Mouse (Mus musculus): ENCODE measurements at regions not wholly inside any gene's neighbourhood (a gene's known extent, or its start where the extent isn't known, plus 50 kb on each side); places are given as distances from the start of the nearest gene placed in this dataset.

DNA sequence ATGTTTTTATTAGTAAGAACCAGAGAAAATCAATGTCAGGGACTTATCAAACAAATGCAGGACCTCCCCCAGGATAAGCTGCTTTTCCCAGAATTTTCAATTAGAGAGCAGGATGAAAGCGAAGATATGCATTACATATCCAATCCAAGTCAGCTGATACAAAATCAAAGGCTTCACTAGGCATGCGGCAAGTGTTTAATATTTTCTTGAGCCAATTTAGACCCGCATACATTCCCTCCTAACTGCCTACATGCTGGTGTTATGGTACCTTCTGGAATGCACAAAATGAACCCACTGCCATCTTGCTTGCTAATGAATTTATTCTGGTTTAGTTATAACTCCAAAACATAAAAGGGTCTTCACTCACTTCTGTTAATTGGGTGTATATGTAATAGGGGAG, 112.9 kb upstream of the Prl start:
- Histone ChIP-seq H3K9me3 (replicated peaks; ENCODE audit: low read length) (no peaks in the 10 kb centered on the region), H3K79me2 (replicated peaks; ENCODE audit: control insufficient read depth, extremely low read depth, insufficient read depth, poor library complexity, severe bottlenecking) (no peaks in the 10 kb centered on the region), H3K27me3 (replicated peaks) (no peaks in the 10 kb centered on the region), H3K4me3 (replicated peaks in 1 of 3; ENCODE audit: low read depth in 2 of 3, low read length in 2 of 3, poor library complexity in 1 of 3) (no peak overlapping the region), H3K27ac (ENCODE audit: insufficient read depth, low read depth) (no peak overlapping the region), H3K9ac (ENCODE audit: insufficient read depth, low read depth) (no peak overlapping the region), H3K36me3 (replicated peaks in 1 of 2; ENCODE audit: control insufficient read depth in 1 of 2, insufficient read depth in 1 of 2, low read length in 1 of 2) (no peaks in the 10 kb centered on the region), H3K4me1 (ENCODE audit: control insufficient read depth in 1 of 2, insufficient read depth in 2 of 2) (no peaks in the 10 kb centered on the region), H3K4me2 (ENCODE audit: insufficient read depth, low read depth, poor library complexity, severe bottlenecking) (no peak overlapping the region)
- in situ Hi-C loops (cut with MboI; ENCODE audit: low pct_ligation_motif_present, low pct_unique_long_range_greater_than_20kb, low sequenced_read_pairs) (no loop called here), dilution Hi-C loops (cut with MboI; ENCODE audit: extremely low pct_ligation_motif_present, extremely low pct_unique_long_range_greater_than_20kb, low sequenced_read_pairs) (no loop called here)
- TF ChIP-seq ETS1 (conservative IDR thresholded peaks at IDR 0.05; ENCODE audit: low read depth, low read length), result no peak
- no peak for TF ChIP-seq KAT2A (IDR thresholded peaks at IDR 0.05; ENCODE audit: insufficient replicate concordance, low read length)
- TF ChIP-seq NRF1 (IDR thresholded peaks at IDR 0.05; ENCODE audit: low read depth, low read length), result no peak
- TF ChIP-seq JUN (IDR thresholded peaks at IDR 0.05; ENCODE audit: insufficient read depth, low read depth, low read length), result no peak
- no peak for TF ChIP-seq ZKSCAN1 (IDR thresholded peaks at IDR 0.05; ENCODE audit: borderline replicate concordance, low read depth, low read length)
- no peak for TF ChIP-seq ZNF384 (IDR thresholded peaks at IDR 0.05; ENCODE audit: low read depth, low read length)
- no peak for TF ChIP-seq TCF12 (IDR thresholded peaks at IDR 0.05; ENCODE audit: low read depth, low read length)
- TF ChIP-seq SMC3 (IDR thresholded peaks at IDR 0.05; ENCODE audit: low read depth, low read length), result no peak
- TF ChIP-seq MAX (IDR thresholded peaks at IDR 0.05; ENCODE audit: low read length), result no peak
- TF ChIP-seq ELF1 (IDR thresholded peaks at IDR 0.05; ENCODE audit: low read depth, low read length), result no peak
- no peak for TF ChIP-seq ZC3H11A (IDR thresholded peaks at IDR 0.05; ENCODE audit: low read depth, low read length)
- TF ChIP-seq TBP (conservative IDR thresholded peaks at IDR 0.05; ENCODE audit: low read depth, low read length), result no peak
- no peak for DNase-seq (ENCODE audit: extremely low read depth)

DNA sequence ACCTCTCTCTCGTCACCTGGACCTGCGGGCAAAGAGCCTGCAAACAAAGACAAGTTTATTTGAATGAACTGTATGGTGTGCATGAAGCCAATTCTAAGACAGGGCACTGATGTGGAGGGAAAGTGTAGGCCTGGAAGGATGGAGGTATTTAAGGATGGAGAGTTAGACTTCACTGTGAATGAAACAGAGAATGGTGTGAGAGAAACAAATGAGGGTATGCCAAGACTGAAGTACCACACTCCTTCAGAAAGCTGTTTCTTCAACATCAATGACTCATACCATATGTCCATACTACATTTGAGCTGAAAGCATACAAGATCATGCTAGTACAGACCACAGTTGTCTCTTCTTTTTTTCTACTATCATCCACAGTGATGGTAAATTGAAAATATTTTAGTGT, 105.9 kb upstream of the Prl start:
- TF ChIP-seq EP300 (IDR thresholded peaks at IDR 0.05; ENCODE audit: low read length) (no peak), KAT2A (IDR thresholded peaks at IDR 0.05; ENCODE audit: insufficient replicate concordance, low read length) (no peak), POLR2AphosphoS2 (IDR thresholded peaks at IDR 0.05; ENCODE audit: low read depth, low read length) (no peak), RCOR1 (conservative IDR thresholded peaks at IDR 0.05; ENCODE audit: low read depth, low read length) (no peak), SIN3A (IDR thresholded peaks at IDR 0.05; ENCODE audit: low read length) (no peak), ETS1 (conservative IDR thresholded peaks at IDR 0.05; ENCODE audit: low read depth, low read length) (no peak), CHD1 (IDR thresholded peaks at IDR 0.05; ENCODE audit: low read depth, low read length) (no peak), E2F4 (IDR thresholded peaks at IDR 0.05; ENCODE audit: insufficient replicate concordance, low read depth, low read length) (no peak), USF1 (IDR thresholded peaks at IDR 0.05; ENCODE audit: low read depth, low read length) (no peak), MYC (IDR thresholded peaks at IDR 0.05; ENCODE audit: low read depth, low read length) (no peak), JUND (conservative IDR thresholded peaks at IDR 0.05; ENCODE audit: low read depth, low read length) (no peak), ZMIZ1 (IDR thresholded peaks at IDR 0.05; ENCODE audit: low read depth, low read length) (no peak), RAD21 (IDR thresholded peaks at IDR 0.05; ENCODE audit: low read depth, low read length) (no peak), GABPA (IDR thresholded peaks at IDR 0.05; ENCODE audit: insufficient replicate concordance, low read depth, low read length) (no peak), ZC3H11A (IDR thresholded peaks at IDR 0.05; ENCODE audit: low read depth, low read length) (no peak), BHLHE40 (IDR thresholded peaks at IDR 0.05; ENCODE audit: low read depth, low read length) (no peak), NELFE (IDR thresholded peaks at IDR 0.05; ENCODE audit: low read depth, low read length) (no peak), UBTF (IDR thresholded peaks at IDR 0.05; ENCODE audit: low read depth, low read length) (no peak)
- Histone ChIP-seq H3K4me2 (ENCODE audit: insufficient read depth, low read depth, poor library complexity, severe bottlenecking) (no peak overlapping the region), H3K27me3 (replicated peaks) (no peaks in the 10 kb centered on the region), H3K27ac (ENCODE audit: insufficient read depth, low read depth) (no peak overlapping the region), H3K4me3 (replicated peaks in 1 of 3; ENCODE audit: low read depth in 2 of 3, low read length in 2 of 3, poor library complexity in 1 of 3) (no peak overlapping the region), H3K9me3 (replicated peaks; ENCODE audit: low read length) (no peaks in the 10 kb centered on the region), H3K79me2 (replicated peaks; ENCODE audit: control insufficient read depth, extremely low read depth, insufficient read depth, poor library complexity, severe bottlenecking) (no peaks in the 10 kb centered on the region), H3K9ac (ENCODE audit: insufficient read depth, low read depth) (no peak overlapping the region), H3K36me3 (replicated peaks in 1 of 2; ENCODE audit: control insufficient read depth in 1 of 2, insufficient read depth in 1 of 2, low read length in 1 of 2) (no peaks in the 10 kb centered on the region), H3K4me1 (ENCODE audit: control insufficient read depth in 1 of 2, insufficient read depth in 2 of 2) (0 out of 4 replicates have a peak, but pooled peaks cover 0 to 2% of the 10 kb centered on the region in 2 experiments)
- in situ Hi-C loops (cut with MboI; ENCODE audit: low pct_ligation_motif_present, low pct_unique_long_range_greater_than_20kb, low sequenced_read_pairs), result no loop called here
- DNase-seq (ENCODE audit: extremely low read depth), result no peak
- dilution Hi-C loops (cut with MboI; ENCODE audit: extremely low pct_ligation_motif_present, extremely low pct_unique_long_range_greater_than_20kb, low sequenced_read_pairs), result no loop called here

All from CH12.LX (cell line).